Mouse (Mus musculus): ENCODE measurements around the gene Sept9. TPM values are rescaled to one million over a fixed set of nuclear protein-coding genes. Genes with fewer than 3 reads are reported as not detected.

Gene Sept9
- polyA plus RNA-seq, 2 experiments, result 14.9 to 25.5 TPM

DNA sequence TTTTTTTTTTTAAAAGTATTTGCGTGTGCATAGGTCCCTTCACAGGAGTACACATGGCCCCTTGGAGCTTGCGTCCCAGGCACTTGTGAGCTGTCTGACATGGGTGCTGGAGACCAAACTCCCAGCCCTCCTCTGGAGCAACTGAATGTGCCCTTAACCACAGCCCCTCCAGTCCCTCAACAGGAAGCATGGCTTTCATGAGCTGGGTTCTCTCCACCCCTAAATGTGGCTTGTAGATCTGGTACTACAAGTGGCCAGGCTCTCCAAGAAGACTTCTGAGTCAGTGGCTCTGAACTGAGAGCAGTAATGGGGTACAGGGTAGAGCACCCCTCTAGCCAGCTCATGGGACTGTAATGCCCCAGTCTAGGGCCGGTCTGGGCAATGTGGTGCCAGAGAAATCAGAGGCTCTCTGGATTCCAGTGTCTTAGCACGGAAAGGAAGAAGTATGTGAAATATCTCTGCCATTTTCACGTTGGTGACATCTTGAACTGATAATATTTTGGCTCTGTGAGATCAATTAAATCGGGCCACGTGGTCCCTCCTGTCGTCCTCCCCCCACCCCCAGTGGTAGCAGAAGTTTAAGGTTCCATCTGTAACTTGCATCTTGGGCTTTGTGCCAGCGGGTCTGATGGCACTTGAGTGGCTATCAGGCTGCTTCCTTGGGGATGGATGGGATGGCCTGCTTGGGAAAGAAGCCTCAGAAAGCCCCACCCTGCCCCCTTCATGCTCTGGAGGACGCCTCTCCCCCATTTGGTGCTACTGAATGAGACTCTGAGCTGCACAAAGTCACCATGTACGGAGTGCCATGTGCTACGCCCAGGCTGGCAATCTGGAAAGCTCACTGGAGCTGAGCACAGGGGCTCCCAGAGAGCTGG lies 130.9 kb downstream of the Sept9 start:
- no peak overlapping the region for H3K4me3 ChIP-seq (ENCODE audit: insufficient read depth in 1 of 2, low read depth in 2 of 2, low read length in 2 of 2)
- H3K36me3 ChIP-seq (replicated peaks; ENCODE audit: control insufficient read depth, insufficient read depth, low read depth), result no peaks in the 10 kb centered on the region
- DNase-seq (ENCODE audit: low read depth in 3 of 3, low spot score in 3 of 3) (no peak), ATAC-seq (ENCODE audit: insufficient read depth) (0 out of 2 replicates have a peak, but pooled peaks have one; percentile 1)
- WGBS (ENCODE audit: insufficient replicate concordance), result 27% methylated on average over 12 of the region's 12 CpGs
- peaks cover 29 to 56% of the 10 kb centered on the region in 2 experiments for H3K4me1 ChIP-seq (replicated peaks; ENCODE audit: control insufficient read depth in 2 of 2, insufficient read depth in 2 of 2, low read length in 1 of 2)
- no peaks in the 10 kb centered on the region for H3K9me3 ChIP-seq (ENCODE audit: control insufficient read depth, low read length)
- no peak overlapping the region for H3K9ac ChIP-seq (replicated peaks)
- no peak for TF ChIP-seq CTCF (IDR thresholded peaks at IDR 0.05; ENCODE audit: low read depth)
- TF ChIP-seq EP300 (IDR thresholded peaks at IDR 0.05; ENCODE audit: low read depth), result no peak
- no peak overlapping the region for H3K27ac ChIP-seq
- peak overlapping the region; percentile 58 for H3K4me2 ChIP-seq (ENCODE audit: low read depth)
- H3K27me3 ChIP-seq (ENCODE audit: control insufficient read depth, insufficient read depth, low read length), result no peaks in the 10 kb centered on the region

DNA sequence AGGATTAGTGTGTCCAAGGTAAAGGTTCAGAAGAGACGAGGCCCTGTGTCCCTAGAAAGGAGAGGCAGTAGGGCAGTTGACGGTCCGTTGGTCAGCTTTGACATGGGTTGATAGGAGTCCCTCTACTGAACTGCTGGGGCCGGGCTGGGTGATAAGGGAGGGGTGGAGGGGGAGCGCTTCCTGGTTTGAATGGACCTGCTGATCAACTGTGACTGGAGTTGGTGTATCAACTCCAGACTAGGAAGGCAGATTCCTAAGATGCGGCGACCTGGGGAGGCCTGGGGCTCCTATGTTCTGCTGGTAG lies 131.4 kb downstream of the Sept9 start:
- H3K4me3 ChIP-seq (ENCODE audit: insufficient read depth in 1 of 2, low read depth in 2 of 2, low read length in 2 of 2), result peak overlapping the region in 1 of 2 experiments; percentile 55; a peak in 1 of 4 replicates
- H3K9me3 ChIP-seq (ENCODE audit: control insufficient read depth, low read length), result no peaks in the 10 kb centered on the region
- TF ChIP-seq CTCF (IDR thresholded peaks at IDR 0.05; ENCODE audit: low read depth), result no peak
- TF ChIP-seq EP300 (IDR thresholded peaks at IDR 0.05; ENCODE audit: low read depth), result no peak
- DNase-seq (ENCODE audit: low read depth in 3 of 3, low spot score in 3 of 3), result no peak
- peak overlapping the region; percentile 58 for H3K4me2 ChIP-seq (ENCODE audit: low read depth)
- ATAC-seq (ENCODE audit: insufficient read depth), result peak; percentile 32; the same call in 1 of the 2 replicates
- H3K27ac ChIP-seq, result no peak overlapping the region
- no peaks in the 10 kb centered on the region for H3K27me3 ChIP-seq (ENCODE audit: control insufficient read depth, insufficient read depth, low read length)
- peaks cover 35 to 57% of the 10 kb centered on the region in 2 experiments for H3K4me1 ChIP-seq (replicated peaks; ENCODE audit: control insufficient read depth in 2 of 2, insufficient read depth in 2 of 2, low read length in 1 of 2)
- no peaks in the 10 kb centered on the region for H3K36me3 ChIP-seq (replicated peaks; ENCODE audit: control insufficient read depth, insufficient read depth, low read depth)
- WGBS (ENCODE audit: insufficient replicate concordance), result 3% methylated on average over 7 of the region's 7 CpGs
- no peak overlapping the region for H3K9ac ChIP-seq (replicated peaks)

DNA sequence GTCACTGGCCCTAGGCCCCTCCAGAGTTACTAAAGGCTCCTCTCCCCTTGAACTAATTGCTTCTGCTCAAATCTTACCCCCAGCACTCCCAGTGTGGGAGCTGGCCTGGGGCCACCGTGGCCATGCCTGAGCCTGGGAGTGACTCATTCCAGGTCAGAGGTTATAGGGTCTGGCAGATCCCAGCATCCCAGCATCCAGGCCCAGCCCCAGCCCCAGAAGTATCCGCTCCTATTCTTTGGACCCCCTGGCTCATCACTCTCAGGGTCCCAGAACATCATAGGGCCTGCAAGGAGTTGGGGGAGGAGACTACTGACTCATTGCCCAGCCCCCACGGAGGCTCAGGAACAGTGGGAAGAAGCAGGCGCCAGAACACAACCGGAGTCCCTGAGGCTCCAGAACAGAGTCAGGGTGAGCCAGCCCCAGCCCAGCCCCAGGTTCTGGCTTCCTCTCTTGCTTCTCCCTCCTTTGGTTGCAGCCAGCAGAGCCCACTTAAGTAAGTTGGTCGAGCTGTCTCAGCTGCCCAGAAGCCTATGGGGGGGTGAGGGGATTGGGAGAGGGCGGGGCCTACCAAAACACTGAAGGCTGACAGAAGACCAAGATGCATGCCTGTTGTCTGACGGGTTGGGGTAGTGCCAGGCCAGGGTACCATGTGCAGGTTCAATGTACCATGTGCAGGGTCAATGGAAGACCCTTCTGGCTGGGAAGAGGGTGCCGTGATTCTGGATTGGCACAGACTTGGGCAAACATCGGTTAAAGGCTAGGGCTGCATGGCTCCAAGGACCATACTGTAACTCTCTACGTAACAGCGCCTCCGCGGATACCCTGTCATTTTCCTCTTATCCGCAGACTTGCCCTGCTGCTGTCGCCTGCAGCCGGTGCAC lies 132.1 kb downstream of the Sept9 start:
- ATAC-seq (ENCODE audit: insufficient read depth), result no peak; the same call in 1 of the 2 replicates

DNA sequence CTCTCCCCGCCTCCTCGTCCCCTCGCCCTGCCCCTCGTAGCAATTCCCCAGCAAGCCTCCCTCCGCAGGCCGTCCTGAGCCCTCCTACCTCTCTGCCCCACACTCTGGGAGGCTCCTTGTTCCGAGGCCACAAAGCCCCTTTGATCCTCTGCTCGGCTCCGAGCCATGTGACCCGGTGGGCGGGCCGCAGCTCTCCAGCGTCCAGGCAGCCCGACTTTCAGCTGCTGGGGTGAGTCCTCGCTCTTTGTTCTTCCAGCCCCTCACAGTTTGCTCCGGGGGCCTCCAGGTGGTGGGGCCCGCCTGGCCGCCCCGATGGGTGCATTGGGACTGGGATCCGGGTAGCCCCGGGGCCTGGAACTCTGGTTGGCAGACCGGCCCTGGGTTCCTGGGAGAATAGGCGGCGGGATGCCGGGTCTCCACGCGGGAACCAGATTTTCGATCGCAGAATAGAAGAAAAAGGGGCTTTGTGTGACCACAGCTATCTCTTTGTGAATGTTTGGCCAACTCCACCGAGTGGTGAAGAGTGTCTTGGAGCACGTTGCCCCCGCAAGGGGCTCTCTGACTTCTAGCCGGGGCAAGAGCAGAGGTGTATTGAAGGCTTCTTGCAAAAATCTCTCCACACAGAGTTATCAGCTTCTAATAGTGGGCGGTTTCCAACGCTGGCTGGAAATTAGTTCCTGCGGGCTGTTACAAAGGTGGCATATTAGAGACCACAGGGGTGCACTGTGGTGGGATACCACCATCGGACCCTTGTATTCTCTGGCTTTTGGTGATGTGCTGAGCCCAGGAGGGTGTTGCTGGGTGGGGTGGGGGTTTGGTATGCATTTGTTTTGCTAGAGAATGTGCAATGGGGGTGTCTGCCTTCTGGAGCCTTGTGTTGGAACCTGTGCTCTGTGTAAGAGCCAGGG lies 133.0 kb downstream of the Sept9 start:
- H3K27ac ChIP-seq, result peak overlapping the region; percentile 9; the same call in 1 of the 2 replicates
- H3K4me1 ChIP-seq (replicated peaks; ENCODE audit: control insufficient read depth in 2 of 2, insufficient read depth in 2 of 2, low read length in 1 of 2), result peaks cover 43 to 61% of the 10 kb centered on the region in 2 experiments

More for the DNA sequence above, 132.1 kb downstream of the Sept9 start:
- peaks cover 40 to 58% of the 10 kb centered on the region in 2 experiments for H3K4me1 ChIP-seq (replicated peaks; ENCODE audit: control insufficient read depth in 2 of 2, insufficient read depth in 2 of 2, low read length in 1 of 2)
- TF ChIP-seq EP300 (IDR thresholded peaks at IDR 0.05; ENCODE audit: low read depth), result no peak
- TF ChIP-seq CTCF (IDR thresholded peaks at IDR 0.05; ENCODE audit: low read depth), result no peak
- peak overlapping the region; percentile 10; the same call in 1 of the 2 replicates for H3K9ac ChIP-seq (replicated peaks)
- H3K27ac ChIP-seq, result no peak overlapping the region
- peak overlapping the region; percentile 58 for H3K4me2 ChIP-seq (ENCODE audit: low read depth)
- H3K4me3 ChIP-seq (ENCODE audit: insufficient read depth in 1 of 2, low read depth in 2 of 2, low read length in 2 of 2), result peak overlapping the region; percentile 47 to 55
- no peaks in the 10 kb centered on the region for H3K27me3 ChIP-seq (ENCODE audit: control insufficient read depth, insufficient read depth, low read length)
- no peaks in the 10 kb centered on the region for H3K9me3 ChIP-seq (ENCODE audit: control insufficient read depth, low read length)
- WGBS (ENCODE audit: insufficient replicate concordance), result 1% methylated on average over 17 of the region's 17 CpGs
- H3K36me3 ChIP-seq (replicated peaks; ENCODE audit: control insufficient read depth, insufficient read depth, low read depth), result no peaks in the 10 kb centered on the region
- no peak for DNase-seq (ENCODE audit: low read depth in 3 of 3, low spot score in 3 of 3)

More for the DNA sequence above, 133.0 kb downstream of the Sept9 start:
- no peak for TF ChIP-seq EP300 (IDR thresholded peaks at IDR 0.05; ENCODE audit: low read depth)
- TF ChIP-seq CTCF (IDR thresholded peaks at IDR 0.05; ENCODE audit: low read depth), result no peak
- Histone ChIP-seq H3K9ac (replicated peaks) (peak overlapping the region; percentile 31), H3K4me3 (ENCODE audit: insufficient read depth in 1 of 2, low read depth in 2 of 2, low read length in 2 of 2) (peak overlapping the region; percentile 47 to 55), H3K9me3 (ENCODE audit: control insufficient read depth, low read length) (no peaks in the 10 kb centered on the region), H3K27me3 (ENCODE audit: control insufficient read depth, insufficient read depth, low read length) (no peaks in the 10 kb centered on the region), H3K4me2 (ENCODE audit: low read depth) (peak overlapping the region; percentile 58), H3K36me3 (replicated peaks; ENCODE audit: control insufficient read depth, insufficient read depth, low read depth) (no peaks in the 10 kb centered on the region)
- under 1% methylated on average over 37 of the region's 37 CpGs for WGBS (ENCODE audit: insufficient replicate concordance)
- peak; percentile 50 for ATAC-seq (ENCODE audit: insufficient read depth)
- DNase-seq (ENCODE audit: low read depth in 3 of 3, low spot score in 3 of 3), result no peak
